Mouse (Mus musculus) heart, embryonic 15.5 days (tissue): ENCODE data around the gene Slc16a7. TPM values are rescaled to one million over a fixed set of nuclear protein-coding genes. Genes with fewer than 3 reads are reported as not detected.

Source experiments
- ATAC-seq: fragments of 200-750 bp; cut with Nextera tagmentation; replicated peaks from 2 replicates; pipeline ENCODE4 v1.8.0; 2017; ENCODE audit warnings: low read depth, moderate TSS enrichment; ENCODE audit not compliant: insufficient number of reproducible peaks, insufficient read depth, low FRiP score
- H3K27ac ChIP-seq: fragments of 300-500 bp; sonication (generic); 2 replicates; pipeline ENCODE4 v1.5.1; 2015; ENCODE audit warnings: mild to moderate bottlenecking, inconsistent platforms
- H3K27me3 ChIP-seq: fragments of 300-500 bp; sonication (generic); 2 replicates; pipeline ENCODE4 v1.6.1; 2015; ENCODE audit warnings: inconsistent platforms
- H3K36me3 ChIP-seq: fragments of 300-500 bp; sonication (generic); 2 replicates; pipeline ENCODE4 v1.6.1; 2015; ENCODE audit warnings: mild to moderate bottlenecking, inconsistent platforms
- H3K4me1 ChIP-seq: fragments of 300-500 bp; sonication (generic); replicated peaks from 2 replicates; pipeline ENCODE4 v1.6.1; 2015; ENCODE audit warnings: inconsistent platforms
- H3K4me2 ChIP-seq: fragments of 300-500 bp; sonication (generic); 2 replicates; pipeline ENCODE4 v1.6.1; 2015; ENCODE audit warnings: inconsistent platforms, mild to moderate bottlenecking, moderate library complexity
- H3K4me3 ChIP-seq: fragments of 300-500 bp; sonication (generic); 2 replicates; pipeline ENCODE4 v1.5.1; 2015; ENCODE audit warnings: mild to moderate bottlenecking, inconsistent platforms
- H3K9ac ChIP-seq: fragments of 300-500 bp; sonication (generic); 2 replicates; pipeline ENCODE4 v1.6.1; 2015; ENCODE audit warnings: mild to moderate bottlenecking, inconsistent platforms
- H3K9me3 ChIP-seq: fragments of 300-500 bp; sonication (generic); replicated peaks from 2 replicates; pipeline ENCODE4 v1.6.1; 2016; ENCODE audit warnings: inconsistent platforms
- WGBS: fragments of 180-500 bp; shearing (Covaris S2); methylation state at CpG from one replicate; pipeline ENCODE4 v1.1.7; 2015; ENCODE audit warnings: mixed read lengths; 5-methylcytosine and 5-hydroxymethylcytosine counted together
- polyA plus RNA-seq: library from polyadenylated mRNA; unstranded; fragments of >200 nt; fragmentation: Nextera tagmentation; extraction: Ambion mirVana; gene quantifications from 2 replicates; pipeline ENCODE4 v1.2.1, GENCODE M21; 2015

The Slc16a7 gene
- polyA plus RNA-seq, 1 experiment from 2014 or later = 3.8 TPM

DNA sequence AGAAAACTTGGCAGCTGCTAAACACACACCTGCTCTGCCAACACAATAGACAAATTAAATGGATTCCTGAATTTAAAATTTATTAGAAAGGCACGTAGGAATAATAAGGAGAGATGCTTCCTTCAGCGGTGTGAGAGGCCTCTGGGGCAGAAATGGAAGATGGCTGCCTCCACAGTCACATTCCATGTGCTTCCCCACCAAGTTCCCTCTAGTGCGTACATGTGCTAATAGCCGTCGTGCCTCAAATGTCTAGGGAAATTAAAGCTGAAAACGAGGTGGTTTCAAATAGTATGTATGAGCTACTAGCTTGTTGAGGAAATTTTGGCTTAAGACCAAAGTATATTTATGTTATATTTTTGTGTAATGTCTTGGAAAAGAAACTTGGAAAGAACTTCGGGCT is 36.5 kb downstream of the Slc16a7 start:
- Histone ChIP-seq H3K27me3 (no peaks in the 10 kb centered on the region), H3K36me3 (no peaks in the 10 kb centered on the region), H3K9ac (no peak overlapping the region), H3K27ac (no peak overlapping the region), H3K4me1 (no peaks in the 10 kb centered on the region), H3K4me3 (no peak overlapping the region), H3K9me3 (no peaks in the 10 kb centered on the region), H3K4me2 (no peak overlapping the region)
- 79% methylated on average over 7 of the region's 7 CpGs for WGBS
- ATAC-seq = no peak

DNA sequence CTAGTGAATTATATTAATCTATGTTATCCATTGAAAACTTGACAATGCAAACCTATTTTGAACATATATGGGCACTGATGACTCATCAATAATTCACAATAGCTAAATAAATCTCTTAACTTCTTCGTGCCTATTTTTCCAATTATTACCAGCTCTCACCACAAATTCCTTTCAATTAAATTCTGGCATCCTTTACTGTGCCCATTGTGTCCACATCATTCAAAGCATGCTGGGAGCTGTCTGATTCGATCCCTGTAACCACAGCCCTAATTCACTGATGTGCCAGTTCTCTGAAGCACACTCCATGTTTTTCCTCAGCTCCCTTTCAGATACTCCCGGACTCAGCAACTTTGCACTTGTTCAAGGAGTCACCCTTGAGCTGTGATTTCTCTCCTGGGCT is 41.1 kb downstream of the Slc16a7 start:
- H3K4me2 ChIP-seq = no peak overlapping the region
- no peak overlapping the region for H3K4me3 ChIP-seq
- H3K9ac ChIP-seq = no peak overlapping the region
- no peaks in the 10 kb centered on the region for H3K36me3 ChIP-seq
- 83% methylated on average over 3 of the region's 3 CpGs for WGBS
- no peak overlapping the region for H3K27ac ChIP-seq
- no peaks in the 10 kb centered on the region for H3K27me3 ChIP-seq
- no peaks in the 10 kb centered on the region for H3K9me3 ChIP-seq
- ATAC-seq = no peak
- peaks cover 5% of the 10 kb centered on the region; the same call in 1 of the 2 replicates for H3K4me1 ChIP-seq

- Histone ChIP-seq H3K4me2 (no peak overlapping the region), H3K27me3 (no peaks in the 10 kb centered on the region), H3K36me3 (no peaks in the 10 kb centered on the region), H3K27ac (no peak overlapping the region), H3K4me3 (no peak overlapping the region), H3K9ac (no peak overlapping the region), H3K4me1 (peaks cover 8% of the 10 kb centered on the region; the same call in 1 of the 2 replicates), H3K9me3 (no peaks in the 10 kb centered on the region)
- 59% methylated on average over 6 of the region's 6 CpGs for WGBS
- no peak for ATAC-seq
Measured at GRCm38 (mm10) chr10:125347149-125347548, 42.1 kb downstream of the Slc16a7 start.

- H3K36me3 ChIP-seq = no peaks in the 10 kb centered on the region
- no peak overlapping the region for H3K4me2 ChIP-seq
- no peak overlapping the region for H3K4me3 ChIP-seq
- 72% methylated on average over 4 of the region's 4 CpGs for WGBS
- peaks cover 10% of the 10 kb centered on the region; the same call in 1 of the 2 replicates for H3K4me1 ChIP-seq
- no peaks in the 10 kb centered on the region for H3K9me3 ChIP-seq
- no peak overlapping the region for H3K27ac ChIP-seq
- H3K27me3 ChIP-seq = no peaks in the 10 kb centered on the region
- ATAC-seq = no peak
- no peak overlapping the region for H3K9ac ChIP-seq
Measured at GRCm38 (mm10) chr10:125346364-125346763, 42.9 kb downstream of the Slc16a7 start.

DNA sequence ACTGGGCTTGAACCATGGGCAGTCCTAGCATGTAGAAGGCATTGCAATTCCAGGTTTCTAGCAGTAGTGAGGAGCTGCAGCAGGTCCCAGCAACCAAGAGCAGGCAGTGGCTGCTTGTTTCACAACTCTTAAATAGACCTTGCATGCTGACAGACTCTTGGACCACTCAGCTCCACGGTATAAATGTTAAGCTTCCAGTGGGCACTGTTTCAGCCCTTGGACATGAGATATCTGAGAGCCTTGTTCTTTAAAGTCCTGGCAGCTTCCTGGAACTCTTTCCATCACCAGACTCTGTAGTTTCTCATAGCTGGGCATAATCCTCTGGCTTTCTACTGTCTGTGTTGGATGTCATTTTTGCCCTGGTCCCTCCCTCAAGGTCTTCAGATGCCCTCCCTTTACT is 43.7 kb downstream of the Slc16a7 start:
- no peaks in the 10 kb centered on the region for H3K9me3 ChIP-seq
- no peak overlapping the region for H3K9ac ChIP-seq
- H3K4me1 ChIP-seq = peaks cover 10% of the 10 kb centered on the region; the same call in 1 of the 2 replicates
- no peaks in the 10 kb centered on the region for H3K27me3 ChIP-seq
- no peak overlapping the region for H3K27ac ChIP-seq
- H3K4me2 ChIP-seq = no peak overlapping the region
- H3K36me3 ChIP-seq = no peaks in the 10 kb centered on the region
- WGBS = 41% methylated on average over 1 of the region's 1 CpGs
- no peak for ATAC-seq
- no peak overlapping the region for H3K4me3 ChIP-seq

DNA sequence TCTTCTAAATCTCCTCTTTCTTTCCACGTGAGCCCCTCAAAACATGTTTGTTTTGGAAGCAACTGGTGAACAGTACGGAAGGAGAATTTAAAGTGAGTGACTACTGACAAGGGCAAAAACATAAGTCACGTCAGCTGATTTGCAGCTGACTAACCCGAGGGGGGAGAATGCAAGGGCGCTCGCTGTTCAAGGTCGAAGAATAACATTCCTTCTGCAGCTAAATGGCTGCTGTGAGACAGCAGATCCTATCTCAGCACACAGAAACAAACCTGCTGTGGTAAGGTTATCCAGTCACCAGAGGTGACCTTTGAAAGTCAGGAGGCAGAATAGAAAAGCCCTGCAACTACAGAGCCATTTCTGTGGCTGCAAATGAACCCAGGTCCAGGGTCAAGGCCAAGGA is 47.1 kb downstream of the Slc16a7 start:
- 27% methylated on average over 7 of the region's 7 CpGs for WGBS
- peaks cover 10% of the 10 kb centered on the region; the same call in 1 of the 2 replicates for H3K4me1 ChIP-seq
- 0 out of 2 replicates have a peak, but pooled peaks have one; percentile 58 for ATAC-seq
- H3K4me3 ChIP-seq = no peak overlapping the region
- no peak overlapping the region for H3K9ac ChIP-seq
- no peaks in the 10 kb centered on the region for H3K9me3 ChIP-seq
- no peak overlapping the region for H3K4me2 ChIP-seq
- no peaks in the 10 kb centered on the region for H3K27me3 ChIP-seq
- H3K27ac ChIP-seq = peak overlapping the region; percentile 63
- no peaks in the 10 kb centered on the region for H3K36me3 ChIP-seq

GRCm38 (mm10) chr10:125333799-125334198 is 55.5 kb downstream of the Slc16a7 start:
- Histone ChIP-seq H3K9me3 (no peaks in the 10 kb centered on the region), H3K9ac (no peak overlapping the region), H3K4me1 (peaks cover 11% of the 10 kb centered on the region), H3K4me3 (no peak overlapping the region), H3K27me3 (no peaks in the 10 kb centered on the region), H3K27ac (no peak overlapping the region), H3K4me2 (no peak overlapping the region), H3K36me3 (no peaks in the 10 kb centered on the region)
- WGBS = 49% methylated on average over 5 of the region's 5 CpGs
- no peak for ATAC-seq

- no peaks in the 10 kb centered on the region for H3K27me3 ChIP-seq
- H3K27ac ChIP-seq = no peak overlapping the region
- 58% methylated on average over 5 of the region's 5 CpGs for WGBS
- H3K4me3 ChIP-seq = no peak overlapping the region
- no peak overlapping the region for H3K4me2 ChIP-seq
- no peak for ATAC-seq
- no peak overlapping the region for H3K9ac ChIP-seq
- peaks cover 18% of the 10 kb centered on the region for H3K4me1 ChIP-seq
- H3K9me3 ChIP-seq = no peaks in the 10 kb centered on the region
- H3K36me3 ChIP-seq = no peaks in the 10 kb centered on the region
Measured at GRCm38 (mm10) chr10:125331334-125331733, 57.9 kb downstream of the Slc16a7 start.

DNA sequence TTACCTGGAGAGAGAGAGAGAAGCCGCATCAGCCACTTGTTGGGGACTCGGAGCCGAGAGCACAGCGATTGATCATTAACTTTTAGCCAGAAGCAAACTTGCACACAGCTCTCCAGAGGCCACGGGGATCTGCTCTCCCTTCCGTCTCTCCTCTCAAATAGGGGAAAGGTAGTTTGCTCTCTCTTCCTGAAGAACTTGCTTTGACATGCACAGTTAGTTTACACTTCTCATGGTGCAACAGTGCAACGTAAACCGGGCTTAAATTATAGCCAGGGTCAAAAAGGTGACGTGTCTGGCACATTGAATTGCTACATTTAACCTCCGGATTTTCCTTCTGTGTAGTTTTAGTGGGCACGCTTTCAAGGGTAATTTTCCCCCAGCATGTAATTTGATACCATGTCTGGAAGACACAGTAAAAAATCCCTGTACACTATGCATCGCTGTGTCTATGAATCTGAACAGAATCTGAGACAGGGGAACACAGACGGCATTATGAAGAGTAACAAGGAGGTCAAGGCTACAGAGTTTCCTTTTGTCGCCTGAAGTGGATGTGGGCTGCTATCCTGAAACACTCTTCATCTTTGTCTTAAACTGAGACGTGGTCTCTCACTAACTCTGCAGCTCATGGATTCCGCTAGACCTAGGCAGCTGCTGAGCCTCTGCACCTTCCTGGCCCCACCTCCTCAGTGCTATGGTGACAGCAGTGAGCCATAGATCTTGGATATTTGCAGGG is 60.8 kb downstream of the Slc16a7 start:
- Histone ChIP-seq H3K4me1 (peaks cover 10% of the 10 kb centered on the region), H3K27ac (peak overlapping the region; percentile 28; the same call in 1 of the 2 replicates), H3K36me3 (no peaks in the 10 kb centered on the region), H3K4me2 (peak overlapping the region; percentile 45), H3K4me3 (peak overlapping the region; percentile 27), H3K9me3 (no peaks in the 10 kb centered on the region), H3K9ac (no peak overlapping the region), H3K27me3 (no peaks in the 10 kb centered on the region)
- no peak for ATAC-seq
- 37% methylated on average over 16 of the region's 16 CpGs for WGBS

DNA sequence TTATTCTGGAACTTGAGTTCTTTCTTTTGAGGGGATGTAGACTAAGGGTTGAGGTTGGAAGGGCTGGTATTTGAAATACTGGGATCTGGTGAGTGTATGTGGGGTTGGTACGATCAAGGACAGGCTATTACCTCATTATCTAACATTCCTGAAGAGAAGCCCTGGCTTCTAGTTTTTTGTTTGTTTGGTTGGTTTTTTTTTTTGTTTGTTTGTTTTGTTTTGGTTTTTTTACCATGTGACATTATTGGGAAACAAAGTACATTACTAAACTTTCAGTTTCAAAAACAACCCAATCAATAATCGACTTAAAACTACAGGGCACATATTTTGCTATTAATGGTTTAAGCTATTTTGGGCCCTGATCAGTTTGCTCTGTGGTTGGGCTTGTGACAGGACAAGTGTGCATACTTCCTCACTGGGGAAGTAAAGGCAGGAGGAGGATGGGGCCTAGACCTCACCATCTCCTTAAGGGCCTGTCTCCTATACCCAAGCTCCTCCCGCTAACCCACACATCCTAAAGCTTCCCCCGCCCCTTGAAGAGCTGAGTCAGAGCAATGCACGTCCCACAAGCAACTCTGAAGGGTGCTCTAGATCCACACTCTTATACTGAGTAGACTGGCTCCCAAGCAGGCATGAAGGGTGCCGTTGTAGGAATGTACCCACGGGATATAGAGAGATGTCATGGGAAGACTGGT is 64.2 kb downstream of the Slc16a7 start:
- H3K36me3 ChIP-seq = no peaks in the 10 kb centered on the region
- H3K9ac ChIP-seq = no peak overlapping the region
- no peaks in the 10 kb centered on the region for H3K27me3 ChIP-seq
- ATAC-seq = no peak
- 73% methylated on average over 7 of the region's 7 CpGs for WGBS
- H3K4me3 ChIP-seq = no peak overlapping the region
- peaks cover 13% of the 10 kb centered on the region for H3K4me1 ChIP-seq
- no peak overlapping the region for H3K27ac ChIP-seq
- H3K9me3 ChIP-seq = no peaks in the 10 kb centered on the region
- H3K4me2 ChIP-seq = no peak overlapping the region

GRCm38 (mm10) chr10:125324149-125324834 is 65.0 kb downstream of the Slc16a7 start:
- no peak overlapping the region for H3K4me2 ChIP-seq
- ATAC-seq = no peak
- H3K36me3 ChIP-seq = no peaks in the 10 kb centered on the region
- no peak overlapping the region for H3K27ac ChIP-seq
- no peaks in the 10 kb centered on the region for H3K27me3 ChIP-seq
- H3K9me3 ChIP-seq = no peaks in the 10 kb centered on the region
- 87% methylated on average over 13 of the region's 13 CpGs for WGBS
- H3K9ac ChIP-seq = no peak overlapping the region
- H3K4me3 ChIP-seq = no peak overlapping the region
- H3K4me1 ChIP-seq = peaks cover 13% of the 10 kb centered on the region
